ENCODE assay signal across 8 mouse cellular contexts in genomic region chr10:60531349-60531748, GRCm38 (mm10).
DNase-seq lines count a peak whose midpoint lies in the region; ATAC-seq and TF ChIP-seq lines count a peak whose summit lies in the region.

No protein-coding gene starts in this region.

- H3K4me3 ChIP-seq in hindbrain, embryonic 14.5 days (replicated peaks; ENCODE audit: low read length), result no peak overlapping the region
- no peak overlapping the region for H3K4me3 ChIP-seq in hindbrain, embryonic 13.5 days
- no peak overlapping the region for H3K4me3 ChIP-seq in ES-Bruce4 (ENCODE audit: low read depth, low read length)
- H3K4me3 ChIP-seq in forebrain, embryonic 14.5 days (ENCODE audit: low read depth, low read length), result no peak overlapping the region
- no peak overlapping the region for H3K4me3 ChIP-seq in layer of hippocampus, adult 2 months
- H3K4me3 ChIP-seq in stomach, postnatal 0 days (ENCODE audit: low read depth, low read length), result no peak overlapping the region

- no peak for TF ChIP-seq POLR2A in ES-Bruce4 (IDR thresholded peaks at IDR 0.05; ENCODE audit: insufficient read depth, low read length)

- no peaks in the 10 kb centered on the region for H3K4me1 ChIP-seq in hindbrain, embryonic 14.5 days (replicated peaks; ENCODE audit: control insufficient read depth, insufficient read depth, low read length)
- H3K4me1 ChIP-seq in hindbrain, embryonic 13.5 days (replicated peaks), result 0 out of 2 replicates have a peak, but pooled peaks cover 3% of the 10 kb centered on the region
- H3K4me1 ChIP-seq in ES-Bruce4 (ENCODE audit: control insufficient read depth, insufficient read depth, low read length), result no peaks in the 10 kb centered on the region
- no peaks in the 10 kb centered on the region for H3K4me1 ChIP-seq in forebrain, embryonic 14.5 days (ENCODE audit: control insufficient read depth, insufficient read depth, low read length)
- H3K4me1 ChIP-seq in stomach, postnatal 0 days (replicated peaks; ENCODE audit: control insufficient read depth, insufficient read depth), result no peaks in the 10 kb centered on the region

- TF ChIP-seq EP300 in ES-Bruce4 (IDR thresholded peaks at IDR 0.05; ENCODE audit: insufficient read depth, low read depth, low read length), result no peak
- TF ChIP-seq EP300 in stomach, postnatal 0 days (optimal IDR thresholded peaks at IDR 0.05), result no peak

- peak; percentile 78 for DNase-seq in hindbrain, embryonic 14.5 days (ENCODE audit: low spot score)
- peak; percentile 67 for DNase-seq in c-Kit-positive CD71-negative TER-119-negative erythroid progenitor cells, embryonic 14.5 days (ENCODE audit: low read depth)
- DNase-seq in forebrain, embryonic 14.5 days (ENCODE audit: low spot score), result peak; percentile 84
- peak; percentile 12 to 72 for DNase-seq in layer of hippocampus, adult 2 months (ENCODE audit: low spot score in 2 of 2)
- DNase-seq in stomach, postnatal 0 days (ENCODE audit: low spot score), result peak; percentile 26

- H3K27ac ChIP-seq in hindbrain, embryonic 14.5 days, result no peak overlapping the region
- no peak overlapping the region for H3K27ac ChIP-seq in hindbrain, embryonic 13.5 days
- no peak overlapping the region for H3K27ac ChIP-seq in ES-Bruce4 (ENCODE audit: insufficient read depth, low read length)
- no peak overlapping the region for H3K27ac ChIP-seq in forebrain, embryonic 14.5 days (ENCODE audit: low read depth, low read length)
- H3K27ac ChIP-seq in layer of hippocampus, adult 2 months, result no peak overlapping the region
- no peak overlapping the region for H3K27ac ChIP-seq in stomach, postnatal 0 days (replicated peaks)

- H3K9ac ChIP-seq in hindbrain, embryonic 14.5 days, result no peak overlapping the region
- H3K9ac ChIP-seq in hindbrain, embryonic 13.5 days, result no peak overlapping the region
- H3K9ac ChIP-seq in ES-Bruce4 (ENCODE audit: low read depth, poor library complexity, severe bottlenecking), result no peak overlapping the region
- H3K9ac ChIP-seq in forebrain, embryonic 14.5 days (ENCODE audit: low read length), result no peak overlapping the region
- no peak overlapping the region for H3K9ac ChIP-seq in stomach, postnatal 0 days (ENCODE audit: low read length)

- peak; percentile 48; the same call in 1 of the 2 replicates for ATAC-seq in hindbrain, embryonic 14.5 days (ENCODE audit: low FRiP score)
- ATAC-seq in hindbrain, embryonic 13.5 days (ENCODE audit: low FRiP score), result no peak
- peak; percentile 54 for ATAC-seq in forebrain, embryonic 14.5 days
- ATAC-seq in megakaryocyte-erythroid progenitor cell, adult 5-6 weeks (replicated peaks; ENCODE audit: low FRiP score, low TSS enrichment, poor library complexity, severe bottlenecking), result peak; percentile 73
- peak; percentile 44; the same call in 1 of the 2 replicates for ATAC-seq in stomach, postnatal 0 days (ENCODE audit: low FRiP score, low TSS enrichment)

- 0 out of 2 replicates have a peak, but pooled peaks cover 4% of the 10 kb centered on the region for H3K27me3 ChIP-seq in hindbrain, embryonic 14.5 days (ENCODE audit: control insufficient read depth, insufficient read depth, low read length)
- peaks cover 33% of the 10 kb centered on the region for H3K27me3 ChIP-seq in hindbrain, embryonic 13.5 days
- no peaks in the 10 kb centered on the region for H3K27me3 ChIP-seq in ES-Bruce4 (ENCODE audit: control insufficient read depth, insufficient read depth, low read length, poor library complexity, severe bottlenecking)
- no peaks in the 10 kb centered on the region; the same call in 1 of the 2 replicates for H3K27me3 ChIP-seq in forebrain, embryonic 14.5 days (replicated peaks; ENCODE audit: control insufficient read depth, insufficient read depth, low read length)
- no peaks in the 10 kb centered on the region for H3K27me3 ChIP-seq in stomach, postnatal 0 days (ENCODE audit: control insufficient read depth, insufficient read depth, low read length)

- TF ChIP-seq CTCF in ES-Bruce4 (IDR thresholded peaks at IDR 0.05; ENCODE audit: low read depth, low read length), result peak; percentile 67
- TF ChIP-seq CTCF in layer of hippocampus, adult 2 months (conservative IDR thresholded peaks at IDR 0.05), result peak; percentile 87
- TF ChIP-seq CTCF in stomach, postnatal 0 days (IDR thresholded peaks at IDR 0.05; ENCODE audit: low read depth), result peak; percentile 86

- whole genome bisulfite sequencing in hindbrain, embryonic 14.5 days, result 36% methylated on average over 1 of the region's 2 CpGs
- WGBS in hindbrain, embryonic 13.5 days, result 27% methylated on average over 2 of the region's 2 CpGs
- 10% methylated on average over 2 of the region's 2 CpGs for WGBS in forebrain, embryonic 14.5 days
- 31% methylated on average over 2 of the region's 2 CpGs for WGBS in stomach, postnatal 0 days

- no peaks in the 10 kb centered on the region for H3K36me3 ChIP-seq in hindbrain, embryonic 14.5 days (replicated peaks; ENCODE audit: control insufficient read depth, insufficient read depth)
- no peaks in the 10 kb centered on the region for H3K36me3 ChIP-seq in hindbrain, embryonic 13.5 days
- H3K36me3 ChIP-seq in ES-Bruce4 (ENCODE audit: control insufficient read depth, insufficient read depth, low read length, poor library complexity, severe bottlenecking), result no peaks in the 10 kb centered on the region
- no peaks in the 10 kb centered on the region for H3K36me3 ChIP-seq in forebrain, embryonic 14.5 days (ENCODE audit: control insufficient read depth, insufficient read depth, low read length)
- H3K36me3 ChIP-seq in stomach, postnatal 0 days (ENCODE audit: control insufficient read depth, insufficient read depth, low read length), result no peaks in the 10 kb centered on the region

- H3K9me3 ChIP-seq in hindbrain, embryonic 14.5 days (ENCODE audit: control insufficient read depth, low read length), result no peaks in the 10 kb centered on the region
- H3K9me3 ChIP-seq in hindbrain, embryonic 13.5 days, result no peaks in the 10 kb centered on the region
- H3K9me3 ChIP-seq in ES-Bruce4 (replicated peaks; ENCODE audit: control insufficient read depth, insufficient read depth, low read length, poor library complexity, severe bottlenecking), result no peaks in the 10 kb centered on the region
- H3K9me3 ChIP-seq in forebrain, embryonic 14.5 days (replicated peaks; ENCODE audit: control insufficient read depth, low read length), result no peaks in the 10 kb centered on the region
- no peaks in the 10 kb centered on the region for H3K9me3 ChIP-seq in stomach, postnatal 0 days (ENCODE audit: control insufficient read depth, low read length)

- H3K4me2 ChIP-seq in hindbrain, embryonic 14.5 days (replicated peaks), result no peak overlapping the region
- H3K4me2 ChIP-seq in hindbrain, embryonic 13.5 days, result no peak overlapping the region
- H3K4me2 ChIP-seq in forebrain, embryonic 14.5 days (ENCODE audit: low read length), result no peak overlapping the region
- no peak overlapping the region for H3K4me2 ChIP-seq in stomach, postnatal 0 days (replicated peaks; ENCODE audit: low read depth)

Comparison
In these comparisons a context has a peak if more than half of its experiments do, and no peak if none do; other contexts are left out.
1. DNase-seq: peak in every context shown above with its lines; median percentile 84 in forebrain, embryonic 14.5 days; 78 in hindbrain, embryonic 14.5 days; 67 in c-Kit-positive CD71-negative TER-119-negative erythroid progenitor cells, embryonic 14.5 days; 42 in layer of hippocampus, adult 2 months; 26 in stomach, postnatal 0 days.